Mouse (Mus musculus) intestine, embryonic 14.5 days (tissue): ENCODE data around the gene Spta1. TPM values are rescaled to one million over a fixed set of nuclear protein-coding genes. Genes with fewer than 3 reads are reported as not detected.

Experiments used
- ATAC-seq: fragments of 200-750 bp; cut with Nextera tagmentation; replicated peaks from 2 replicates; pipeline ENCODE4 v1.8.0; 2017; ENCODE audit warnings: low read depth, moderate number of reproducible peaks, moderate TSS enrichment, moderate library complexity; ENCODE audit not compliant: low FRiP score, low TSS enrichment
- DNase-seq: peaks from one replicate; pipeline ENCODE4 v3.0.0-alpha.2; 2018; ENCODE audit warnings: low spot score
- H3K27ac ChIP-seq: fragments of 300-500 bp; sonication (generic); 2 replicates; pipeline ENCODE4 v1.5.1; 2014; ENCODE audit warnings: low read depth, mild to moderate bottlenecking, control low read depth
- H3K27me3 ChIP-seq: fragments of 300-500 bp; sonication (generic); replicated peaks from 2 replicates; pipeline ENCODE4 v1.6.1; 2014; ENCODE audit warnings: low read length, control low read depth; ENCODE audit not compliant: control insufficient read depth, insufficient read depth
- H3K36me3 ChIP-seq: fragments of 300-500 bp; sonication (generic); 2 replicates; pipeline ENCODE4 v1.6.1; 2014; ENCODE audit warnings: low read length, control low read depth; ENCODE audit not compliant: control insufficient read depth, insufficient read depth
- H3K4me1 ChIP-seq: fragments of 300-500 bp; sonication (generic); replicated peaks from 2 replicates; pipeline ENCODE4 v1.6.1; 2014; ENCODE audit warnings: low read length, control low read depth, mixed read lengths; ENCODE audit not compliant: control insufficient read depth, insufficient read depth
- H3K4me2 ChIP-seq: fragments of 300-500 bp; sonication (generic); 2 replicates; pipeline ENCODE4 v1.6.1; 2014; ENCODE audit warnings: low read length
- H3K4me3 ChIP-seq: fragments of 300-500 bp; sonication (generic); 2 replicates; pipeline ENCODE4 v1.5.1; 2014; ENCODE audit warnings: low read depth, low read length, control low read depth, mixed read lengths
- H3K9ac ChIP-seq: fragments of 300-500 bp; sonication (generic); 2 replicates; pipeline ENCODE4 v1.6.1; 2014; ENCODE audit warnings: mild to moderate bottlenecking, low read length
- H3K9me3 ChIP-seq: fragments of 300-500 bp; sonication (generic); 2 replicates; pipeline ENCODE4 v1.6.1; 2016; ENCODE audit warnings: low read length, control low read depth; ENCODE audit not compliant: control insufficient read depth
- WGBS: fragments of 180-500 bp; shearing (Covaris S2); extraction: QIAGEN DNeasy Blood & Tissue Kit; methylation state at CpG from one replicate; pipeline ENCODE4 v1.1.7; 2014; 5-methylcytosine and 5-hydroxymethylcytosine counted together
- polyA plus RNA-seq: library from polyadenylated mRNA; unstranded; fragments of >200 nt; fragmentation: Nextera tagmentation; extraction: Ambion mirVana; gene quantifications from 2 replicates; pipeline ENCODE4 v1.2.1, GENCODE M21; 2014

Gene Spta1
- polyA plus RNA-seq: 0.68 and 0.79 TPM in 2 replicates

- DNase-seq (no peak), ATAC-seq (no peak)
- 38% methylated on average over 3 of the region's 3 CpGs for WGBS
- Histone ChIP-seq H3K4me3 (no peak within 1 kb of the TSS), H3K4me1 (no peaks in the 10 kb centered on the region), H3K4me2 (no peak within 1 kb of the TSS), H3K36me3 (no peaks in the 10 kb centered on the region), H3K27ac (no peak within 1 kb of the TSS), H3K9ac (no peak within 1 kb of the TSS), H3K27me3 (no peaks in the 10 kb centered on the region), H3K9me3 (no peaks in the 10 kb centered on the region)
Measured at GRCm38 (mm10) chr1:174172605-174173004, at the start of gene Spta1. Gene Spta1 (plus strand): TSS chr1:174172776.

GRCm38 (mm10) chr1:174131217-174131616 is 41.4 kb upstream of the Spta1 start, which contains the start of gene Olfr424:
Gene Olfr424 (plus strand): TSS chr1:174131517.
- no peak within 1 kb of the TSS for H3K4me3 ChIP-seq
- H3K4me2 ChIP-seq: no peak within 1 kb of the TSS
- H3K9ac ChIP-seq: no peak within 1 kb of the TSS
- H3K27me3 ChIP-seq: no peaks in the 10 kb centered on the region
- no peaks in the 10 kb centered on the region for H3K4me1 ChIP-seq
- ATAC-seq (no peak), DNase-seq (no peak)
- H3K36me3 ChIP-seq: no peaks in the 10 kb centered on the region
- no peak within 1 kb of the TSS for H3K27ac ChIP-seq
- WGBS: 89% methylated on average over 3 of the region's 3 CpGs
- no peaks in the 10 kb centered on the region for H3K9me3 ChIP-seq

GRCm38 (mm10) chr1:174131999-174132398 is 40.6 kb upstream of the Spta1 start:
- H3K4me3 ChIP-seq: no peak overlapping the region
- H3K9me3 ChIP-seq: no peaks in the 10 kb centered on the region
- no peaks in the 10 kb centered on the region for H3K27me3 ChIP-seq
- ATAC-seq (no peak), DNase-seq (no peak)
- H3K4me2 ChIP-seq: no peak overlapping the region
- 83% methylated on average over 3 of the region's 3 CpGs for WGBS
- no peak overlapping the region for H3K27ac ChIP-seq
- H3K4me1 ChIP-seq: no peaks in the 10 kb centered on the region
- no peak overlapping the region for H3K9ac ChIP-seq
- no peaks in the 10 kb centered on the region for H3K36me3 ChIP-seq

- 74% methylated on average over 2 of the region's 2 CpGs for WGBS
- no peak overlapping the region for H3K4me2 ChIP-seq
- no peaks in the 10 kb centered on the region for H3K36me3 ChIP-seq
- no peak overlapping the region for H3K27ac ChIP-seq
- H3K4me1 ChIP-seq: no peaks in the 10 kb centered on the region
- no peaks in the 10 kb centered on the region for H3K27me3 ChIP-seq
- no peak for ATAC-seq
- DNase-seq: no peak
- H3K4me3 ChIP-seq: no peak overlapping the region
- H3K9ac ChIP-seq: no peak overlapping the region
- H3K9me3 ChIP-seq: no peaks in the 10 kb centered on the region
Measured at GRCm38 (mm10) chr1:174141384-174141783, 31.2 kb upstream of the Spta1 start.

GRCm38 (mm10) chr1:174146696-174147095 is 25.9 kb upstream of the Spta1 start:
- no peak for DNase-seq
- no peak for ATAC-seq
- 79% methylated on average over 1 of the region's 1 CpGs for WGBS

GRCm38 (mm10) chr1:174149289-174149688 is 23.3 kb upstream of the Spta1 start:
- DNase-seq (no peak), ATAC-seq (no peak)
- no peaks in the 10 kb centered on the region for H3K9me3 ChIP-seq
- 95% methylated on average over 2 of the region's 2 CpGs for WGBS
- H3K4me3 ChIP-seq: no peak overlapping the region
- no peaks in the 10 kb centered on the region for H3K36me3 ChIP-seq
- no peak overlapping the region for H3K27ac ChIP-seq
- no peaks in the 10 kb centered on the region for H3K4me1 ChIP-seq
- H3K27me3 ChIP-seq: no peaks in the 10 kb centered on the region
- no peak overlapping the region for H3K4me2 ChIP-seq
- no peak overlapping the region for H3K9ac ChIP-seq

More at GRCm38 (mm10) chr1:174146696-174147095, 25.9 kb upstream of the Spta1 start:
- Histone ChIP-seq H3K36me3 (no peaks in the 10 kb centered on the region), H3K4me1 (no peaks in the 10 kb centered on the region), H3K9me3 (no peaks in the 10 kb centered on the region), H3K27ac (no peak overlapping the region), H3K4me2 (no peak overlapping the region), H3K27me3 (no peaks in the 10 kb centered on the region), H3K9ac (no peak overlapping the region), H3K4me3 (no peak overlapping the region)

- H3K4me3 ChIP-seq: no peak within 1 kb of the TSS
- no peaks in the 10 kb centered on the region for H3K27me3 ChIP-seq
- no peak within 1 kb of the TSS for H3K27ac ChIP-seq
- no peaks in the 10 kb centered on the region for H3K4me1 ChIP-seq
- no peaks in the 10 kb centered on the region for H3K9me3 ChIP-seq
- 94% methylated on average over 1 of the region's 1 CpGs for WGBS
- DNase-seq (no peak), ATAC-seq (no peak)
- H3K4me2 ChIP-seq: no peak within 1 kb of the TSS
- no peak within 1 kb of the TSS for H3K9ac ChIP-seq
- no peaks in the 10 kb centered on the region for H3K36me3 ChIP-seq
Measured at GRCm38 (mm10) chr1:174155333-174155732, 17.2 kb upstream of the Spta1 start, which contains the start of gene Olfr420. Gene Olfr420 (plus strand): TSS chr1:174155633.

GRCm38 (mm10) chr1:174157622-174158021 is 15.0 kb upstream of the Spta1 start:
- Histone ChIP-seq H3K9me3 (no peaks in the 10 kb centered on the region), H3K9ac (no peak overlapping the region), H3K27ac (no peak overlapping the region), H3K36me3 (no peaks in the 10 kb centered on the region), H3K4me1 (no peaks in the 10 kb centered on the region), H3K4me2 (no peak overlapping the region), H3K27me3 (no peaks in the 10 kb centered on the region), H3K4me3 (no peak overlapping the region)
- DNase-seq (no peak), ATAC-seq (no peak)
- 92% methylated on average over 3 of the region's 3 CpGs for WGBS

GRCm38 (mm10) chr1:174158512-174158911 is 14.1 kb upstream of the Spta1 start:
- Histone ChIP-seq H3K9me3 (no peaks in the 10 kb centered on the region), H3K36me3 (no peaks in the 10 kb centered on the region), H3K4me3 (no peak overlapping the region), H3K27me3 (no peaks in the 10 kb centered on the region), H3K9ac (no peak overlapping the region), H3K27ac (no peak overlapping the region), H3K4me1 (no peaks in the 10 kb centered on the region), H3K4me2 (no peak overlapping the region)
- WGBS: 73% methylated on average over 1 of the region's 1 CpGs
- DNase-seq (no peak), ATAC-seq (no peak)
